Mouse (Mus musculus) left cerebral cortex, adult 11 months (tissue): ENCODE data around the gene Pglyrp1.
"Not testable (repeated sequence)": the region's sequence is repeated elsewhere in the genome, so short reads cannot be mapped to it uniquely, and the experiment has no call there.

Source experiments
- DNase-seq: peaks from one replicate; pipeline ENCODE4 v3.0.0; 2022; ENCODE audit warnings: low spot score

The Pglyrp1 gene

DNA sequence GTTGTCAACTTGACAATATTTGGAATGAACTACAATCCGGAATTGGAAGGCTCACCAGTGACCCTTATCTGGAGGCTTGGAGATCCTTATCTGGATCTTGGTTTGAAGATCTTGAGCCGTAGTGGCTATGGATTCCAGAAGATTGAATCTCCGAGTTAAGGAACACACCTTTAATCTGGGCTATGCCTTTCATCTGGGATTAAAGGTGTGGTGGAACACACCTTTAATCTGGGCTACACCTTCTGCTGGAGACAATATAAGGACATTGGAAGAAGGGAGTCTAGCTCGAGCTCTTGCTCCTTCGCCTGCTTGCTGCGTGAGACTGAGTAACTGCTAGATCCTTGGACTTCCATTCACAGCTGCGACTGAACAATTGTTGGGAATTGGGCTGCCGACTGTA, at the start of gene Pglyrp1:
Gene Pglyrp1 (plus strand): TSS at position 301 of the 400 bp plus-strand sequence.
- DNase-seq = not testable (repeated sequence)

DNA sequence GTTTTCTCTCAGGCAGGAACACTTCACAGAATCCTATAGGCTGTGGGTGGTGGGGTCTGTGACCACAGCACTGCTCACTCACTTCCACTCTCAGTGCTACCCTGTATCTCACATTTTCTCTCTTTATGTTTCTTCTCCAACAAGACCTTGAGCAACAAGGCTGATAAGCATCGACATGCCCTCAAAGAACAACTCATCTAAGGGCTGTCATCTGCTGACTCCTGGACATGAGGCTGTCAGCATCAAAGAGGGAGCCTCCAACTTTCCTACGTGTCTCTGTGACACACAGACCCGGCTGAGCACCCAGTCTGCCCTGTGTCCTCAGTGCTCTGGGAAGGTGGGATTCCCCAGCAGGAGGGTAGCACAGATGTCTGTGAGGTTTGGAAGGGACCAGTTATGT, 49.6 kb upstream of the Pglyrp1 start, which contains the start of gene Psg17:
Gene Psg17 (minus strand): TSS at position 101 of the 400 bp plus-strand sequence.
- no peak for DNase-seq

DNA sequence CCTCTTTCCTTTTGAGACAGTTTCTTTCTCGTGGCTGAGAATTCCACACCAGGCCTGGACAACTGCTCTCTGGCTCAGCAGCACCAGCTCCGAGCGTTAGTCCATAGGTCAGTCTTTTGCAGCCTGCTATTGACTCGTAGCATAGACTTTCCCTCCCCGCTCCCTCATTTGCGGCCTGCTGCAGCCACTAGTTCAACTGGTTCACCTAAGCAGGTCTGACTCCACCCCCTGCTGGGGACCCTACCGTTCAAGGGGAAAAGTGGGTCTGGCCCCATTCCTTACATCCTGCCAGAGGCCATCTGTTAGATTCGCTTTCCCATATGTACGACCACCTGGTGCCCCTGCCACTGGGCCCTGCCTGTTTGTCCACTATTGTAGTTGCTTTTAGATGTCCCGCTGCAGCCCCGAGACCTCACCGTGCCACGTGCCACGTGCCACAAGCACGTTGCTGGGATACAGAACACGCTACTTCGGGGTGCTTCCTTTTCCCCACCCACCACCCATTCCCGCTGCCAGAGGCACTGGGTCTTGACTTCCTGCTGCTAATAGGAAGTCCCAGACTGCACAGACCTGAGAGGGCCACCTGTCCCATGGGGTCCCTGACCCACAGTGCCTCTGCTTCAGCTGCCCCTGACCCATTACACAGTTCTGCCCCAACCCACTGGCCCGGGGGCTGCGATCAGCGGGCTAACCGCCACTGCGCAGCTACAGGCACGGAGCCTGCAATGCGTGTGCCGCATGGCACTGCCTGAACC, 43.2 kb upstream of the Pglyrp1 start:
- DNase-seq = no peak

DNA sequence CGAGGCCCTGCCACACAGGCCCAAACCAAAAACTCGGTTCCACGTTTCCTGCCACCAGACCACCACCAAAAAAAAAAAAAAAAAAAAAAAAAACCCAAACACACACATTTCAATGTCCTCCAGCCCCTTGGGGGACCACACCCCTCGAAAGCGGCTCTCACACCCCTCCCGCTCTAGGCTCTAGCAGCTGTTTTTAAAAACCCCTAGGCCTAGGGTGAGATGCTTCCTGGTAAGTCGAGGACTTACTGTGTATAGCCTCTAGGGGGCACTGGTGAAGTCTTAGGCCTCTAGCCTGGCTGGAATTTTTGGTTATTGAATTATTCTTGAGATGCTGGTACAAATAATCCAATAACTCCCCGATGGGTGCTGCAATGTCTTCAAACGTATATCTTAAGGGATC, 42.5 kb upstream of the Pglyrp1 start:
- DNase-seq = no peak

DNA sequence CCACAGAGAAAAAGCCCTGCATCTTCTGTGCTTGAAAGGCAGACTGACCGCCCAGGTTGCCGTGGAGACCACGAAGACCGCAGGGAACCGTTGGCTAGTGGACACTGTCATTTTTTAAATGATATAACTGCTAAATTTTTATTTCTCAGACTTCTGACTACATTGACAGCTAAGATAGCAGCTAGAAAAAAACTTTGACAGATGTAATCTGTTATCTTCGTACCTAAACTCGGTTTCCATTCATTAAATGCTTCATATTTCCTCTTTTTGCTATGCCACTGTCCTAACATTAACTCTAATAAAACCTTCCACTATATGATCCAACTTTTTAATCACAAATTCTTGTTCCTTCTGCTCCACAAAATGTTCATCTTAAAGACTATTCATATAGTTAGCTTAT, 41.6 kb upstream of the Pglyrp1 start:
- no peak for DNase-seq

DNA sequence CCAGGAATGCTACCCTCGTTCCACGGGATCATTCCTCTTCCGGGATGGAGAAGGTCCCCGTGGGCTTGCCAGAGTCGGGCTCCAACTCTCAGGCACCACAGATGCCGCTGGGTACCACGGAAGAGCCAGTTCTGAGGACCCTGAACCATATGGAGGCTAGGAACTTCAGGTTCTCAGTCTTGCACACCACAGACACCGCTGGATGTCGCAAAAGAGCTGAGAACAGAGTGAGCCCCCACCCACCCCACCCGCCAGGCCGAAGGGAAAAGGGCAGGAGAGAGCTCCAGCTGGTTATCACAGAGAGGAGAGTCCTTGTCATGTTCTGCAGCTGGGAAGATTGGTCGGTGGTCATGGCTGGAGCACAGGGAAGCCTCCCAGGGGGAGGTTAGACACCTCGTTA, 38.8 kb upstream of the Pglyrp1 start:
- no peak for DNase-seq

DNA sequence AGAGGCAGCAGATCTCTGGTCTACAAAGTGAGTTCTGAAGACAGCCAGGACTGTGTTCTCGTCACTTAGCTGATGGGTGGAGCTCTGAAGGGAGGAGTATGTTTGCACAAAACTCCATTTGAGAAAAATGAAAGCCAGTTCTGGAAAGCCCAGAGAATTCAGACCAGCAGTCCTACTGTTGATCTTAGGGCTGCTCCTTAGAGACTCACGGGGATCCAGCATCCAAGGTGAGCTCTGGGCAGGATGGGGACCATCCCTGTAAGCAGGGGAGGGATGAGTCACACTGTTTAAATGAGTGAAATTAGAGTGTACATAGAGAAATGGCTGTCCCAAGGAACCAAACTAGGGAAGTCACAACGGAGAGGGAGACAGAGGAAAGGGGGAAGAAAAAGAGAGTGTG, 31.3 kb upstream of the Pglyrp1 start, which contains the start of gene Mill2:
Gene Mill2 (plus strand): TSS at position 102 of the 400 bp plus-strand sequence.
- no peak for DNase-seq

DNA sequence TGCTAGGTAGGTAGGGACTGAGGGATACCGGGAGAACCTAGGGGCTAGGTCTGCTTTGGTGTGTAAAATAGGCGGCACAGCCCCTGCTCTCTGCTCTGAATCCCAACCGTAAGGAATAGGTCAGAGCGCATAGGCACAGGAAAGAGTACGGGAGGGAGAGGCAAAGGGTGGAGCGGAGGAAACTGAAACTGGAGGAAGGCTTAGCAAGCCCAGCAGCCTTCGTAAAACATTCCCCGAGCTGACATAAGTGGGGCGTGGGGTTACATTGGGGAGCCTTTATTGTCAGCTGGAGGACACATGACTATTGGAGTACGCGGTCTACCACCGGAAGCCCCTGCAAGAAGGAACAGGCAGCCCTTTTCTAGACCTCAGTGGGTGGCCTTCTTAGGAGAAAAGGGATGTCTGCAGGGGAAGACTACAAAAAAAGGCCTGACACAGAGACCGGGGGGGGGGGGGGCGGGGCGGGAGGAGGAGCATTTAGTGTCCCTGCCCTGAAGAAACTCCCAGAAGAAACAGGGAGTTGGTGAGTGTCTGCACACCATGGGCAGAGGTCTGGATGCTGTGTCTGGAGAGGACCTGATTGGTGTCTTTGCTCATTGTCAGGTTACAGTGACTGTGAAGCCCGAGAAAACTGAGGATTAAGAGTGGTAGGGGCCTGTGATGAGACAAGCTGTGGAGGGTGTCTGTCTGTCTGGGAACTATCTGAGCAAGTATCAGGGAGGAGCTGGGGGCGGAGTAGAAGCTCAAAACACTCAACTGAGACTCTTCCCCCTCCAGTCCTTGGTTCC, 30.6 kb upstream of the Pglyrp1 start:
- peak; percentile 14 for DNase-seq

DNA sequence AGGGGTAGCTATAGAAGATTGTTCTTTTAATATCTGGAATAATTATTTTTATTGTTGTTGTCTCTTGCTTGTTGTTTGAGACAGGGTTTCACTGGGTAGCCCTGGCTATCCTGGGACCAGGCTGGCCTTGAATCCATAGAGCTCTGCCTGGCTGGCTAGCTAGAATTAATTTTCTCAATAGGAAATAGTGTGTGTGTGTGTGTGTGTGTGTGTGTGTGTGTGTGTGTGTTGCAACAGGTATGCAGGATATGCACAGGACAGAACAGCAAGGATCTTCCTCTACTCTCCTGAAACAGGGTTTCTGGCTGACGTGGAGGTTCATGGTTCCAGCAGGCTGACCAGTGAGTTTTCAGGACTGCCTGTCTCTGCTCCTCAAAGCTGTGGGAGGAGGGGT, 30.0 kb upstream of the Pglyrp1 start:
- no peak for DNase-seq

DNA sequence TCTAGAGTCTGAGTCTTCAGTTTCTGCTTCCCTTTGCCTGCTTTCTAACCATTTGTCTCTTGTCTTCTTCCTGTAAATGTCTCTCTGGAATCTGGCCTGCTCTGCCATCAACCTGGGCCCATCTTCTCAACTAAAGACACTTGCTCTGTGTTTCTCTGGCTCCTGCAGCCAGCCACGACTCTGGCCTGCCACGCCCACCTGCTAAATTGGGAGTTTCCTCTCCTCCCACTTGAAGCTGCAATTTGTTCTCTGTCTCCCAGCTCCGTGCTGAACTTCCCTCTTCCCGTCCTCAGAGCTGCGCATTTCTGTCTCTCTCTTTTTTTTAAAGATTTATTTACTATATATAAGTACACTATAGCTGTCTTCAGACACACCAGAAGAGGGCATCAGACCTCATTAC, 26.3 kb upstream of the Pglyrp1 start:
- DNase-seq = no peak

DNA sequence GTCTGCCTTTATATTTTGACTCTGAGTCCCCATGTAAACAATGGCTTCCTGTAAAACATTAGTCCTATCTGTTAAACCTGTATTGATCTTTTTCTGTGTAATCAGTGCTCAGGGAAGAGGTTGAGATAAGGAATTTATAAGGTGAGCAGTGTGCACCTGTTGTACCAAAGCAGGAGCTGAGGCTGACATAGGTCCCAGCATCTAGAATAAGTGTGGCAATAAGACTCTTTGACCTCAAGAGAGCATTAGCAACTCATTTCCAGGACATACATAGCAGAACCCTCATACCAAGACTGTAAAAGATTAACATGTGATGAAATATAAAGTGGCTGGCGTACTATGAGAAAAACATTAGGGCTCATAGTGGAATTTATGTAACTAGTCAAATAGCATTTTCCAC, 22.7 kb upstream of the Pglyrp1 start:
- no peak for DNase-seq

DNA sequence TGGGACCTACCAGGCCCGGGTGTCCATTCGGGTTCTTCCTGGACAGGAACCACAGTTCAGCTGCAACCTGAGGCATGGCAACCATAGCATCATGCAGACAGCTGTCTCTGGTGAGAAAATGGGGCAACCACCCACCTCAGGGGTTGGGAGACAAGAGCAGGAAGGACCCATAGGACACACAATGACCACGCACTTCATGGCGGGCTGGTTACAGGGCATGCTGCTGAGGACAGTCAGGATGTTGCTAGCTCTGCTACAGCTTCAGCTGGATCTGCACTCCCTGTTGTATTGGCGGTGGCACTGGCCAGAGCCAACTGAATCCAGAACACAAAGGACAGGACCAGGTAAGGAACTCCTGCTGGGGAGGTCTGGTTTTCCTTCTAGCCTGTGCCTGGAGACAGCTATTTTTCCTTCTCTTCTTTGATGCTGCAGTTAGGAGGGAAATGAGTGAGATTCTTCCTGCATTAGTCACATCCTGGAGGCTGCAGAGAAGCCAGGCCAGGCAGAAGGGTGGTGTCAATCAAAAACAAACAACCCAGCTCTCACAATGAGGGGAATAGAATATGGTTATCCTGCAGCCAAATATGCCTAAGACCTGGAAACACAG, 12.7 kb upstream of the Pglyrp1 start:
- DNase-seq = no peak

DNA sequence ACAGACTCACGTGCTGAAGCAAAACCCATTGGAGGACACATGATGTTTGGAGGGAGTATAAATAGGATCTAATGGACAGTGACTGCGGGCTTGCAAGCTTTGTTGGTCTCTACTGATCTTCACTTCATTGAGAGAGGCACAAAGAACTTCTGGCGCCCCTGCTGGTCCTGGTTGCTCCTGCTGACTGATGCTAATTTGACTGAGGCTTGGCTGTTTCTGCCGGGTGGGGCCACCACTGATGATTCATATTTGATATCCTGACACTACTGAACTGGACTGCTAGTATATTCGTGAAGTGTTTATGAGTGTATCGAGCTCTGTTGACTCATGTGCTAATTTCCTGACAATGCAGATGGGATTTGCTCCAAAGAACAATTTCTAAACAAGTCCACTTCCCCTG, 8.3 kb upstream of the Pglyrp1 start:
- no peak for DNase-seq

DNA sequence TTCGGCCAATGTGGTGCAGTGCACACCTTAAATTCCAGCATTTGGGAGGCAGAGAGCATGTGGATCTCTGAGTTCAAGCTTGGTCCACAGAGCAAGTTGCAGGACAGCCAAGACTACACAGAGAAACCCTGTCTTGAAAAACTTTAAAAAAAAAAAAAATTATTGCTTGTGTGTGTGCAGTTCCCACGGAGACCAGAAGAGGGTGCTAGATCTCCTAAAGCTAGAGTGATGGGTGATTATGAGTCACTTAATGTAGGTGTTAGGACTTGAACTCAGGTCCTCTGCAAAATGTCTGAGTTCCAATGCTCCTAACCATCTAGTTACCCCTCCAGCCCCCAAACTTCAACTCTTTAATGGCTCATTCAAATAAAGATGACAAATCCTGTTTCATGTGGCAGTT, 2.6 kb upstream of the Pglyrp1 start:
- no peak for DNase-seq

DNA sequence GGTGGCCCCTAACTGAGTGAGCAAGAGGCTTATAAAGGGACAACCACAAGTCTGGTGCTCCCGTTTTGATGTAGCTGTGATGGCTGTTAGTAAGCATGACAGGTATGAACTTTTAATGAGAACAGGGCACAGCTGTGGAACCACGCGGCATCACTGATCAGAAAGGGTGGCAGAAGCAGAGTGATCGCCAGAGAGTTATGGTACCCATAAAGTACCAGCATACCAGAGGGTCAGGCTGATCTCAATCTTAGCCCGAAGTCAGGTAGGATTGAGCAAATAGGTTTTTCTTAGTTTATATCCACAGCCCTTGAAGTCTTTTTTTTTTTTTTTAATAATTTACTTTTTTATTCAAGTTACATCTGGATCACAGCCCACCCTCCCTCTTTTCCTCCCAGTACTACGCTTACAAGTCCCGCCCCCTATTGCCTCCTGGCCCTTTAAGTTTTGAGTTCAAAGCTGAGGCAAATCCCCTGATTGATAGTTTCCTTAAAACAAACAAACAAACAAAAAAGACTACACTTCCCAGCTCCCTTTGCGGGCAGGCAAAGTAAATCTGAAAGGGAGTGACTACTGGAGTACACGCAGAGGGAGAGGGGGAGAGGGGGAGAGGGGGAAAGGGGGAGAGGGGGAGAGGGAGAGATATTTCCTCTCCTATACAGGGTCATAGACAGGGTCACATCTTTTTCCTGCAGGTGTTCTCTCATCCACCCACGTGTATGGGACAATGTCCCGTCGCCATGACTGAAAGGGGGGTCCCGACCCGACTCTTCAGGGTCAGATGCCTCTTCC, 1.1 kb downstream of the Pglyrp1 start:
- DNase-seq = no peak

DNA sequence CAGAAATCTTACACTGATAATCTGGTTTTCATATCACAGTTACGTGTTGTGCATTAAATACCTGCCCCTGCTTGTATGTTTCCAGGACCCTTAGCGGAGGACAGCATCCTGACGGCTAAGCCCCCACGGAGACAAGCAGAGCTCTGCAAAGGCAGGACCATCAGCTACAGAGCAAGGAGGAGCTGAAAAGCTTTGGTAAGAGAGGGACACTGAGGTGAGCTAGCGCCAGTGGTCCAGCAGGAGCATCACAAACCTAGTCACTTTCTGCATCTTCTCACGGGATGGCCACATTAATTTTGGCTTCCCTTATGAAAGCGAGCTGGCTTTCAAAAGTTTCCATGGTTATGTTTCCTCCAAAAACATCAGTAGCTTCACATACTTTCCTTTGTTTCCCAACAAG, 1.7 kb downstream of the Pglyrp1 start:
- DNase-seq = no peak

DNA sequence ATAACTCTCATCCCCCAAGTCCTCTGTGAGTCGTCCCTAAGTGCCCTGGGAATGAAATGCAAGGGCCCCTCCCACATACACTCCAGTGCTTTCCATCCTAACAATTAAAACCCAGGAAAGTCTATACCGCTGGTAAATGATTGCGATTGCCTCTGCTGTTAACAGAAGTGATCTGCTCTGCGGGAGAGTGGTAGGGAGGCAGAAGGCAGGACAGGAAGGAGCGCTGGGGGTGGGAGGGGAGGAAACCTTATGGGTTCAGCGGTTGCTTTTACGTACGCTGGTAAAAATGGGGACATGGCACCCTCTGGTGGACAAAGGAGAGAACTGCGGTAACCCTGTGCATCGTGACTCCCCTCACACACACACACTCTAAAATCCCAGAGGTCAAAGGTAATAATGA, 2.1 kb downstream of the Pglyrp1 start:
- DNase-seq = no peak

DNA sequence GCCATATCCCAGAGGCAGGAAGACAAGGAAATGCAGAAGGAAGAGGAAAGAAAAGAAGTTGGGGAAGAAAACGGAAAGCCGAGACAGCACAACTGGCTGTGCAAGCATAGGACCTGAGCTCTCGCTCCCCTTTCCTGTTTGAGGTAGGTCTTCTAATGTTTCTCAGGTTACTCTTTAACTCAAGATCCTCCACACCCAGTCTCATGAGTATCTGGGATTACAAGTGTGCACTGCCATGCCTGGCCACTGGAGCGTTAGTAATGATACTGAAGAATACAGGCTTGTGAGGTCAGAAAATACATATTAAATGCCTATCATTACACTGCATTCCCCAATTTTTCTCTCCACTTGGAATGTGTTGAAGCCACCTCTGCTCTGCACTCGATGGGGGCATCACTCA, 4.2 kb downstream of the Pglyrp1 start:
- no peak for DNase-seq

DNA sequence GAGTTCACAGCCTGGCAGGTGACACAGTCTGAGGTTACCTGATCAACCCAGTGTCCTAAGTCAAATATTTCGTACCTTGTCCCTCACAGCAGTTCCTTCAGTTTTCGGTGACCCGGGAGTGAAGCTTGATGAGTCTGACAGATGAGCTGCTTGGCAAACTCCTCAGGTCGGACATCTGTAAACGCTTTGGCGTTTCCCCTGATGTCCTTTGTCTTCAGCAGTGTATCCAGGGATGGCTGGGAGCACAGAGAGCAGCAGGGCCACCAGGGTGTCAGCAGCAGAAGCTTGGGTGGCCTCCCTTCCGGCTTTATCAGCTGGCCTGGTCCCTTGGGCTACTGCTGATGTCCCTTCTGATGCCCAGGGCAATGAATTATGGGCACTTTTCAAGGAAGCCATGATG, 7.6 kb downstream of the Pglyrp1 start:
- DNase-seq = no peak

DNA sequence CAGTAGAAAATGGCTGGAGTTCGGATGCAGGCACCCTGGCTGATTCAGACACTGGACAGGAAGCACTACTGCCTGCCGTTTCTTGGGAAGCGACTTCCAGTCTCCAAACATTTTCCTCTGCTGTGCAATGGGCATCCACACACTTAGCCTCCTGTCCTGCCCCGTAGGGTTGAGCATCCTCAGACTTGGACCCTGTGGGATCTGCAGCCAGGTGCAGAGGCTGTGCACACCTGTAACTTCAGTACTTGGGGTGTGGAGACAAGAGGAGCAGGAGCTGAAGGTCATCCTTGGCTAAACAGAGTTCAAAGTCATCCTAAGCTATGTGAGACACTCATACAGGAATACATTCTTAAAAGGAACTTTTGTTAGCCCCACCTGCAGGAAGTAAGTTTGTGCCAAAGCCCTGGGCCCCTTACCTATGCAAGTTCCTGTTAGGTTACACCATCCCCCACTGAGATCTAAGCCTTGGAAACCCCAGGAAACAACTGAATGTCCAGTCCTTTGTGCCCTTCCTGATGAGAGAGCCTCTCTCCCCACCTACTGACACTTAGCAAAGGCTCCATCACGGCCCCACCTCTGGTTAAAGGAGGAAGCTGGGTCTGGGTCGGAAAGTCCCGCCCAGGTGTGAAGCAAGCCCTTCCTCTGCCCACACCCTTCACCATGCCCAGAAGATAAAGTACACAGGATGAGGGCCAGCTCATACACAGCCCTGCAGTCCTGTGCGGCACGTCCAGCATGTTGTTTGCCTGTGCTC, 13.0 kb downstream of the Pglyrp1 start:
- DNase-seq = no peak

DNA sequence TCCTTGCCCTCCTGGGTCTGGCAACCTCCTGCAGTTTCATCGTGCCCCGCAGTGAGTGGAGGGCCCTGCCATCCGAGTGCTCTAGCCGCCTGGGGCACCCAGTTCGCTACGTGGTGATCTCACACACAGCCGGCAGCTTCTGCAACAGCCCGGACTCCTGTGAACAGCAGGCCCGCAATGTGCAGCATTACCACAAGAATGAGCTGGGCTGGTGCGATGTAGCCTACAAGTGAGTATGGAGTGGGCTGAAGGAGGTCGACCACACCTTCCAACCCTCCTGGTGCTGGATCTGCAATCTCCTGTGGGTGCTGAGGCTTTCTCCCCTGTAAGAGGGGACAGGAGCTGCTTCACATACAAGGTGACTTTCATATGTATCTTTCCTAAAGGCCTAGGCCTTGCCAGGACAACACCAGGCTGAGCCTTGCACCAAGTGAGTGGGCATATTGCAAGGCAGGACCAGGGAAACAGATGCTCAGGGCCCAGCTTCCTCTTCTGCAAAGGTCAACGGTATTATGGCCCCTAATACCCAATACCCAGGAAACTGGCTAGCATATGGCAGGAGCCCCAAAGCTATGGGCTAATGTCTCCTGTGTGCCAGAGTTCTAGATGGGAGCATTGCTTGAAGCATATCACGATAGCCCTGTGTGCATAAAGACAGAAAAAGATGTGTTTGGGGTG, 13.8 kb downstream of the Pglyrp1 start:
- no peak for DNase-seq
